Mouse (Mus musculus): ENCODE measurements around the gene Nkd1.

Nkd1 gene

DNA sequence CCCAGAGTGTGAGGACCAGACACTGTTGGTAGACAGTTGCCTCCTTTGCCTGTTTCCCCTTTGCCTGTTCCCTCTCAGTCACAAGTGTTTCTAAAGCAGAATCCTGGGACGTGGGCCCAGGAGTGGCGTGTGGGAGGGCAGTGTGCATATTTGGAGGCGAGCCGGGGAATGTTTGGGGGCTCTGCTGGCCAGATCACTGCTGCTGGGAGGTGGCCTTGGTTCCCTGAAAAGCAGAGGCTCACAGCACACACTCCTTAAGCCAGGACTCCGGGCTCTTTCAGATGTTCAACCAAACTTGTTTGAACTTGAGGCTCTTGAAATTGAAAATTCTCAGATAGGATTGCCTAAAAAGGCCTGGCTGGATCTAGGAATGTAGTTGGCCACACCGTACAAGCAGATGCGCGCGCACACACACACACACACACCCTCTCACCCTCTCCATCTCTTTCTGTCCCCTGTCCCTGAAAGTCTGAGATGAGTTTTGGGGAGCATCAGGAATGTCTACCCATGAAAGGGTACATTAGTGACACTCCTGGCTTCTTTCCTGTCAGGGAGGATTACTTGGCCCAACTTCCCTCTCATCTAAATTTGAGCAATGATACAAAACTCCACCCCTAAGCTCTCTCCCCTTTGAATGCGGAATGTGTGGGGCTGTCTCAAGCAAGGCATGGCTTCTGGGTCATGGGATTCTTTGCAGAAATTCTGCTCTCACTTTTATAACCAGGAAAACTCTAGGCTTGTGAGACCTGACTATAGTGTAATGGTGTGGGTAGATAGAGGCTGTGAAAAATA lies 55.4 kb downstream of the Nkd1 start:
- DNase-seq (ENCODE audit: low spot score): no peak

DNA sequence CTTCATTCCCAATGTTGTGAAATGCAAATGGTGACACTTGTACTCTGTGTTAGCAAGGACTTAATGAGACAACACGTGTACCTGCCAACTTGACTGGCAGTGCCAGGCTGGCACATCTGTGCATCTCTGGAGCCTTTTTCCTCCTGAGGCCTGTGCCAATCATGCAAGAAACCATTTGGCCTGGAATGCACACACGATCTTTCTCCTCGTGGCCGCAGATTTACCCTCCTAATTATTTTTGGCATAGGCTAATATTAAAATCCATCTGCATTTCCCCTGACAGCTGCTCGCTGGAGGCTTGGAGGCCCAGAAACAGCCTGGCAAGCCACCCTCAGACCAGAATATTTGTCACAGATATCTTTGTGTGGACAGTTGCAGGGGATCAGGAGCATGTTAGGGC lies 56.5 kb downstream of the Nkd1 start:
- no peak for DNase-seq (ENCODE audit: low spot score)

DNA sequence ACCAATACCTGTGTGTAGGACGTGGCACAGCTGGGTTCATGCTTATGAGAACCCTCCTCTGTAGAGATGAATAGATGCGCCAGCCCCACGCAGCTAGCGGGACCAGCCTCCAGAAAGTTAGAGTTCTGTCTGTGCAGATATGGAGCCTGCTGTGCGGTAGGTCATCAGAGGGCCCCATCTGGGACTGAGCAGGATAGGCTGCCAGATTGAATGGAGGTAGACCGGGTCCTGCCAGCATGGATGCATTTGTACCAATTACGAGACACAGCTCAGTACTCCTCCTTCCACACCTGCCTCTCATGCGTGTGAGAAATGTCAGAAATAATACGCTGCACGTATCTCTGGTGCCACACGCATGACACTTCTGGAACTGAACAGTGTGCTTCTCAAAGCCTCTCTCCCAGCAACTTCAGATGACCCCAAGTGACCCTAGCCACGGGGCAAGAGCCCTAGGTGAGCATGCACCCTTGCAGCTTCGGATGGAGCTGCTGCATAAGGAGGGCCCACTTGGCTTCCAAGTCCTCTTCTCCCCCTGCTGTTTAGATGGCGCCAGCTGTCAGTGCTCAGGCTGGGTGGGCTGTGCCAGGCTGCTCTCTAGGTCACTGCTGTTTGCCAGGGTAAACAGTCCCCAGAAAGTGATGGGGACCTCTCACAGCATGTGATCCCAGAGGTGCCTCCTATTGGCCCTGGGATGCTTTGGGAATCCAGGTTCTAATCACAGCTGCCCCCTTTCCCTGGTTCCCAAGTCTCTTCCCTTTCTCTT lies 57.4 kb downstream of the Nkd1 start:
- no peak for DNase-seq (ENCODE audit: low spot score)

DNA sequence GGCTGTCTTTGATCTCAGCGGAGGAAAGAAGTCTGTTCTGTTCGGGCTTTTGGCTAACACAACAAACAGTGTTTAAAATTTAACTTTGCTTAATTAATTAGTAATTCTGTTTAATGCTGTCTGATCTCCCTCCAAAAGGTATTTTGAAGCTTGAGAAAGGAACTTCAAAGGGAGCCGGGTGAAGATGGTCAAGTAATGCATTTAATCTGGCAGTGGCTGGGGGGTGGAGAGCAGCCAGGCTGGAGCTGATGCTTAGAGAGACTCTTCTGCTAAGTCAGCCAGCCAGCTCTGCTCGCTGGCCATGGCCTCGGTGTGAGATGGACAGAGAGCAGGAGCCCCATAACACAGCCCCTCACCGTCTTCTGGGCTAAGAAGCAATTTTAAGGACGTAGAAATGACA lies 58.1 kb downstream of the Nkd1 start:
- no peak for DNase-seq (ENCODE audit: low spot score)

DNA sequence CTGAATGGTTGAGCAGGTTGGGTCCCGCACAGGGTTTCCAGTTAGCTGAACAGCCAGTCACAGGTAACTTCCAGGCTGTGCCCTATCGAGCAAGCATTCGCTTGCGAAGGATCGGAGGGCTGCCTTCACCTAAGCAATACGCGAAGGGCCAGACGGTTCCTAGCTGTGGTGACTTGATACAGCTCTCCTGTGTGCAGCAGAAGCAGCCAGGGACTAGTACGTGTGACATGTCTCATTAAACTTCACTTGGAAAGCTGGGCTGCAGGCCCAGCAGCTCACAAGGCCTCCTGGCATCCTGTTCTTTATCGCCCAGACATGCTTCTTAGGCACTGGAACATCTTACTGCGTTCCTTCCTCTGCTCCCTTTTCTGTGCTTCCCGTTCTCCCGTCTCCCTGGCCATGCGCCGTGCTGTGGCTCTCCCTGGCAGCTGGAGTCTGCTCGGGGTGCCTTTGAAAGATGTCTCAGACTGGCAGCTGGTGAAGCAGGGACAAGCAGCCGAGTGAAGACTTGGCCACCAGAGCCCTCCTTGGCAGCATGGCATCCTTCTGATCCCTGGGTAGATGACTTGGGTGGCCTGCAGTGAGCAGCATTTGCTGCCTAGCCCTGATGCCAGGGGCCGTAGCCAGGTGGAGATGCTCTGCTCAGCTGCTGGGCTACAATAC lies 58.6 kb downstream of the Nkd1 start:
- no peak for DNase-seq (ENCODE audit: low spot score)

DNA sequence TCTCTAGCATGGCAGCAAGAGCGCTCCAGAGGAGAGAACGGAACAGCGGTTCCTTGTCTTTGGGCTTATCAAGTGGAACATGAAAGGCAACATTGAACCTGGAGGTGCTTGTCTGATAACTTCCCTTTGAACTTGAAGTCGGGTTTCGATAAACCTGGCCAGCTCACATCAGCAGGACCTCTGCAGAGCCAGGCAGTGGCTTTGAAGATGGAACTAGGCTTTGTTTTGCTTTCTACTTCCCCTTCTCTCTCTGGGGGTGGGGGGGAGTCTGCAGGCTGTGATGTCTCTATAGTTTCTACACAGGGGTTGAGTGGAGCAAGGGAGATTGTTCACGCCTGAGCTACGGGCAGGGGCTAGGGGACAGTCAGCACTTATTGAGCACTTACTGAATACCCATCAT lies 59.6 kb downstream of the Nkd1 start:
- no peak for DNase-seq (ENCODE audit: low spot score)

DNA sequence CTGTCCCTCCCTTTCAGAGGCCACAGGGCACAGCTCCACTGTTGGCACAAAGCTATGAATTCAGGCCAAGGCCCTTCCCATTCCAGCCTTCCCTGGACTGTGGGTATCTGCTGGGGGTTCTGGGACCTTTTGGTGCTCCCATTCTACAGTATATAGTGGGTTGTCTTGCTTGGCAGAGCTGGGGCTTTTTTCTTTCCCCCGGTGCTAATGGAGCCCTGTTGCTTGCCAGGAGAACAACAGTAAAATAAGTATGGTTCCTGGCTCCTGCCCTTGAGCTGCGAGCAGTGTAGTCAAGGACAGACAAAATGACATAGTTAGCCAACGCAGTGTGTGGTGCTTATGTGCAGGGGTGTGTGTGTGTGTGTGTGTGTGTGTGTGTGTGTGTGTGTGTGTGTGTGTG lies 62.7 kb downstream of the Nkd1 start:
- DNase-seq (ENCODE audit: low spot score): no peak

DNA sequence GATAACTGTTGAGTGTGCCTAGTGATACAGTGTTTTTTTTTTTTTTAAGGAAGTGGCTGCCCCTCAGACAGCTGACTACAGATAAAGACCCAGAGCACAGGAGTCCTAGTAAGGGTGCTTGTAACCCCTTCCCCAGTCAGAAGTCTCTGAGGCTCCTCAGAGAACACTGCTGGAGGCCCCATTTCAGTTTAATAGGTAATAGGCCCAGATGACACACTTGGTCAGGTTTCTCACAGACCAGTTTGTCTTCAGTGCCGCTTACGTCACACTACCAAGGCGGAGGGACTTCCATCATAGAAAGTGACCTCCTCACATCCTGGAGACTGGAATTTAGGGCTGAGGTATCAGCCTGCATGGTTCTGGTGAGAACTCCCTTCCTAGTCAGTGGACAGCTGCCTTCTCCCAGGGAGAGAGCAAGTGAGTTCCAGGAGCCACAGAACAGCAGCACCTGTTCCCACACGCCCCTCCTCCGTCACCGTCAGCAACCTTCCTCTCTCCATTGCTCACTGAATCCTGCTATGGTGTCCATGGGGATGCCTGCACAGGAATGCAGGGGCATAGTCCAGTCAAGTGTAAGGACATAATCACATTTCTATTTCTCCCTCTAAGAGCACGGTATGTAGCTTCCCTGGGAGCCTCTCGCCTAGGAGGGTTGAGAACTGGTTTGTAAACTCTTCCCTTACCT lies 67.2 kb downstream of the Nkd1 start:
- DNase-seq (ENCODE audit: low spot score): no peak

DNA sequence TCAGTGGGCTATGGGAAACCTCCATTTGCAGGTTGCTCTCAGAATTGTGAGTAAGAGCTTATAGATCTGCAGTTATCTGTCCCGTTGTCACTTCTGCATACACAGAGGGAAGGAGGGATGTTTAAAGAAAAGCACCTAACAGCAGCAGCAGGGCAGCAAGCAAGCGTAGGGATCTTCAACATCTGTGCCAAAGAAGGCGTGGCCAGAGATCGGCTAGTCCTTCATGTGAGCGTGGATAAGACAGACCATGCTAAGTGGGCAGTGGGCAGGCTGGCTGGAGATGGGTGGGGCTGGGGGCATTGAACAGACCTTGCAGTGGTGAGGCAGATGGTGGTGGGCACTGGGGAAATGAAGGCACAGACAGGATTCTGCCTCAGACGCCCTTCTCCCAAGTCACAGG lies 69.1 kb downstream of the Nkd1 start:
- DNase-seq (ENCODE audit: low spot score): no peak

DNA sequence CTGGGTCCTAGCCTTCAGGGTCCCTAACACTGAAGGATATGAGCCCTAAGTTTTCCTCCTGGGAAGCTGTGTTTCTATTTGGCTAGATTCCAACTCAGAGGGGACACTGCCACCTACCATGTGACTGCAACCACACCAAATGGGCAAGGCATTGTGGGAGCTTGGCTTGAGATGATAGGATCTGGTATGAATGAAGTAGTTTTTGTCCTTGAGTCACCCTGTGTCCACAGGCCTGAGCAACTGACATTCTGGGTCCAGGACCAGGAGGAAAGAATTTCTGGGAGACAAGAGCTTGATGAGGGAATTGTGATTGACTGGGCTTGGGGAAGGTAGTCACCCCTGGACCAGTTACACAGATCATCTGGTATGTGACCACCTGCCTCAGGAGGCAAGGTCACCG lies 72.8 kb downstream of the Nkd1 start:
- DNase-seq (ENCODE audit: low spot score): no peak

DNA sequence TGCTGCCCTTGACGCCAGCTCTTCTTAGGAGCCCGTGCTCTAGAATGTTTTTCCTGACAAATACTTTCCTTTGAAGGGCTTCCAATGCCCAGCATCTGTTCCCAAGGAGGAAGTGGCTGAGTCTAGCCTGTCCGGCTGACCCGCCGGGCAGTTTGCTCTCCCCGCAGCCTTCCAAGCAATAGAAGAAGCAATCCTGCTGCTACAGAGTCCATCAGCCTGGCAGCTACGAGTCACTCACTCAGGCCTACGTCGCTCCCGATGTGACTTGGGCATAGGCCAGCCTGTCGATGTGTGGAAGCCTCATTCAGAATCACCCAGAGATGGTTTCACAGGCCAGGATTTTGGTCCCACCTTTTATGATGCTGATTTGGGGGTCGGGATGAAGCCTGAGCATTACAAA lies 74.9 kb downstream of the Nkd1 start:
- no peak for DNase-seq (ENCODE audit: low spot score)

DNA sequence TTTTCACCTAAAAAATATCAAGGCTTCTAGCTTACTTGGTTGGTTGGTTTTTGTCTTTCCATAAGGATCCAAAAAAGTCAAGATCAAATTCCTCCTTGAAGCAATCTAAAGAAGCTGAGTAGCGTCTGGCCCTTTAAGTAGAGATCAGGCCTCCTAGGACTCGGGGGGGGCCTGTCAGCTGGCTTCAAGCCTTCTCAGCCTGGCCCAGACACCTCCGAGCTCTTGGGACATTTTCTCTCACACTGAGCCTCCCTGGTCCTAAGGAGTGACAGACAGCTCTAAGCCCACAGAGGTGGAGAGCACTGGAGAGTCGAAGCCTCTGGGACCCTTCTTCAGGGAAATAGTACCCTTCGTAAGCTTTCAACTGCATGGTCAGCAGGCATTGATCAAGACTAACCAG lies 77.4 kb downstream of the Nkd1 start:
- no peak for DNase-seq (ENCODE audit: low spot score)

DNA sequence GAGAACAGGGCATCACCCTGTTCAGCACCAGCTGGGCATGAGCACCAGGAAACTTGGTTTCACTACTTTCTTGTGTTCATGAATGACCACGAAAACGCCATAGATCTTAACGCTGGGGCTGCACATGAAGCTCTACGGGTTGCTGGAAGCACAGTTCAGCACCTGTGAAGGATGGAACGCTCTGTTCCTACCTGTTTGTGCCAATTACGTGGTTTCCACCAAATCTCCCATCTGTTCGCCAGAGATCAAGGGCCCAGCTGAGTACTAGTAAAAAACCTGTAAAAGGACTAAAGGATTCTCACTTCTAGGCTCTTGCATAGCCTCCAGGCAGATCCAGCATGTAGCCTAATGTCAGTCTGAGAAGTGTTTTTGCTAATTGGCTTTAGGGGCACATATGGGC lies 78.3 kb downstream of the Nkd1 start:
- no peak for DNase-seq (ENCODE audit: low spot score)

DNA sequence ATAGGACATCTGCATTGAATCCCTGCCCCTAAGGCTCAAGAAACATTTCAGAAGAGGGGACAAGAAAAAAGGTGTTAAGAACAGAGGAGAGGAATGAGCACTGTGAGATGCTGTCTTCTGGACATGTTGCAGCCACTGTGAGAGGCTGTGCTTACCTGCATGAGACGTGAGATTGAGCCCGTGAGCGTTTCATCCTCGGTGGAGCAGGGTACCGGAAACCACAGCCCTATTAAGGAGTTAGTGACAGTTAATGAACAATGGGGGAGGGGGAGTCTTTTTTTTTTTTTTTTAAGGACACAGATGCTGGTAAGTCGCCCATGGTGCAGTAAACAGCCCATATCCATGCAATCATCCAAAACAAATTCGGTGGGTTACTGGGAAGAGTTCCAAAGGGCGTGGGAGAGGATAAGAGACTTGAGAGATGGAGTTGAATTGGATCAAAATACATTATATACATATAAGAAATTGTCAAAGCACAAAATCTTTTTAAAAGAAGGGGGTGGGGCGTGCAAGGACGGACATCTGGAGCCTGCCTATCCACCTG lies 82.4 kb downstream of the Nkd1 start:
- DNase-seq (ENCODE audit: low spot score): peak; percentile 46

DNA sequence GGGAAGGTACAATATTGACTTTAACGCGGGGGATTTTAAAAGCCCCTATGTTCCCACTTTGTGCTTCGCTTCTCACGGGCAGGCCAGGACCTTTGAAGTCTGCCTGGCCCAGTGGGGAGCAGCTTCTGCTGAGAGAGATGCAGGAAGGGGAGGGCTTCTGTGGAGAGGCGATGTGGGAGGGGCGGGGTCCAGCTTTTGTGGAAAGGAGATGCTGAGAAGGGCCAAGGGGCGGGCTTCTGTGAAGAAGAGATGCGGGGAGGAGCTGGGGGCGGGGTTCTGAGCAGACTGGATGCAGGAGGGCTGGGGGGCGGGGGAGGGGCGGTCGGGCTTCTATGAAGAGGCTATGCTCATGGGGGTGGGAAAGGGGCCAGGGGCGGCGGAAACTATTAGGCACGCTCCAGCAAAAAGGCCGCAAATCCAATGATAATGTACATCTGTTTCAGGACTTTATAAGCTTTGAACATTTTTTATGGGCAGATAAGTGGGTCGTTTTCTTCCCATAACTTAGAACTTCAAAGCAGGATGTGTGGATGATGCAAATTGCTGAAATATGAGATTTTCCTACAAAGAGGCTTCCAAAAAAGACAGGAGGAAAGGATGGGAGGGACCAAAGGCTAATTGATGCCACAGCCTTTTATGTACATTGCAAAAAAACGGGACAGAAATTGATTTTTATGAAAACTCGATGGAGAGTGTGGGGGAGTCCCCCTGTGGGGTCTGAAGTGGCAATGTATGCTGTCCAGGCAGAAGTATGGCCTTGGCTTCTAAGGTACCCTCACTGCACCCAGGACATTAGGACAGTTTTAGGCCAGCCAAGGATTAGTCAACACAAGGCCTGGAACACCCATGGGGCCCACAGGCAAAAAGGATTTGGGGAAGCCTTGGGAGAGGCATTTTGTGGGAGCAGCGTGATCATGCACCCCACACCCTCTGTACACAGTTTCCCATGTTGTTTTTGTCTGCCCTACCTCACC lies 83.2 kb downstream of the Nkd1 start:
- DNase-seq (ENCODE audit: low spot score): peak; percentile 91

DNA sequence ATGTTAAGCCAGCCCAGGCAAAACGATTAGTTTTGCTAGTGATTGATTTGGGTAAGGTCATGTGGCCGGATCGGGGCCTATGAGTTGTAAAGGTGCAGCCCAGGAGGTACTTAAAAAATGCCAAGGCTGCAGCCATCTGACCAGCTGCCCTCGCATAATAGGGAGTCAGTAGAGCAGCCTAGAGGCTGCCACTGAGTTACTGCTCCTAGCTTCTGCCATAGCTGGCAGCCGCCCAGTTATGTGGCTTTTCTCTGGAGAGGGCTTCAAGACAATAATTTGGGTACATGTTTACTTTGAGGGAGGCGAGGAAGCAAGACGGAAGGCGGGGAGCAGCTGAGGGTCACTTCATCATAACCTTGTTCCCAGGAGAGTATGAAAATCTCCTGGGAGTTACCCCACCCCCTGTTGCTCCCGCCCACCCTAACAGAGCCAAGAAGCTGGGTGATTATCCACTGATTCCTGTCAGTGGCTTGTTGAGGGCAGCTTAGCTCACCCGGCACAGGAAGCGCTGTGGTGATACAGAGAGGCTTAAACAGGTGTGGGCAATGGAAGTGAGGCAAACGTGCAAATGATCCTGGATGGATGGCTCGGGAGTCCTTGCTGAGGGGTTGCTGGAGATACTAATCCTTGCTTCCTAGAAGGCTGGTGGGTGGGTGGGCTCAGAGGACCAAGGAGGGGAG lies 84.3 kb downstream of the Nkd1 start:
- DNase-seq (ENCODE audit: low spot score): no peak

DNA sequence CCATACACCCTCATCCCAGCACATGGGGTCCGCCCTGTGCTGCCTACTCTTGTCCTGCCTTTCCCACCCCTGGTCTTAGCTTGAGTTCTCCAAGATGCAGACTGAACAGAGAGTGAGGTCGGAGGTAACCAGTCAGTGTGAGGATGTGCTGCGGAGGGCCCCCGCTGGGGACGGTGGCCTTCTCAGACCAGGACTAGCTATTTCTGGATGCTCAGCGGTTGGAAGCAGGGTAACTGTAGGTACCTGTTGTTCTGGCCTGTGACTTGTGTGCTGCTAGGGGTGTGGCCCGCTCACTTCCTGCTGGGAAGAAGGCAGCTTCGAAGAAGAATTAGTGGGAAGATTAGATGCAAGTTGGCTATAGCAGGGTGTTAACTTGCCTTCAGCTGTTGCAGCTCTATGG lies 87.9 kb downstream of the Nkd1 start:
- no peak for DNase-seq (ENCODE audit: low spot score)

DNA sequence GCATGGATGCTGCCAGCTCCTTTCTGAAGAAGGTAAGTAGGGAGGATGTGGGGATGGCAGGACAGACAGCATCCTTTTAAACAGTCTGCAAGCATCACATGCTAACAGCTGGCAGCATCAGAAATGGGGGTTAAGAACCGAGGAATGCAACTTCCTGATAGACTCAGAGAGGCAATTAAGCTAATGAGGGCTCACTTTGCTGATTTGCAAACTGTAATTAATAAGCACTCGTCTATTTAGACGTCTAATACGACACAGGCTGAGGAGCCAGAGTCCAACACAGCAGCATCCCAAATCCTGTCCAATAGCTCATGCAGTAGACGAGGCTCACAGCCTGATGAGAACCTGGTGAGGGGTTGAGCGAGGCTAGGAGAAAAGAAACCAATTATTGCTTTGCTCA lies 89.1 kb downstream of the Nkd1 start:
- no peak for DNase-seq (ENCODE audit: low spot score)

DNA sequence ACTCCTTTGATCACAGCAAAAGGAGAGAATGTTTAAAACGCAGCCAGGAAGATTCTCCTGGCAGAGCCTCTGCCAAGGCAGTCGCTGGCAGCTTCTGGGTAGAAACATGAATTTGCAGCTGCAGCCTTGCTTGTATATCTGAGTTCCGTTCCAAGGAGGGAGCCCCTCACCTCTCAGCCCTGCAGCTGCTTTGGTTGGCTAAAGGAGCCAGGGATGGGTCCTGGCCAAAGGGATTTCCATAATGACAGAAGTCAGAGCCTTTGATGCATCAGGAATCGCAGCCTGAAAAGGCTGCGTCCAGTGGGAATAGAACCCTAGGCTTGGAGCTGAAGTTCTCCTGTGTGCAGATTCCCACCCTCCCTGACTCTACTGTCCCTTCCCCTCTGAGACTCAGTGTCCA lies 93.8 kb downstream of the Nkd1 start:
- DNase-seq (ENCODE audit: low spot score): no peak

DNA sequence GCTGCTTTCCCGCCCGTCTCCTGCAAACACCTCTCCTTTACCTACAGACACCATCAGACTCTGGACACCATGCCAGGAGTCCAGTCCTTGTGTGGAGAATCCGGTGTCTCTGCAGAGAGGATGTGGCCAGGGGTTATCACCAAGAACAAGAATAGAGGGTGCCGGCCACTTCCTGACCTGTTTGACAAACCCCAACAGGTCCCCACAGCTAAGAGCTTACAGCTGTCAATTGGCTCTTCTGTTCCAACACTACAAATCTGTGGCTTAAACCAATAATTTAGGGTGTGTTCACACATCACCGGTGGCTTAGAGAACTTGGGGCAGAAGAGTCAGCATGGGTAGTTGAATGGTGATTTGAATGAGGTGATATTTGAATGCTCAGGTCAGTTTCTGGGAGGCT lies 97.5 kb downstream of the Nkd1 start:
- no peak for DNase-seq (ENCODE audit: low spot score)

DNA sequence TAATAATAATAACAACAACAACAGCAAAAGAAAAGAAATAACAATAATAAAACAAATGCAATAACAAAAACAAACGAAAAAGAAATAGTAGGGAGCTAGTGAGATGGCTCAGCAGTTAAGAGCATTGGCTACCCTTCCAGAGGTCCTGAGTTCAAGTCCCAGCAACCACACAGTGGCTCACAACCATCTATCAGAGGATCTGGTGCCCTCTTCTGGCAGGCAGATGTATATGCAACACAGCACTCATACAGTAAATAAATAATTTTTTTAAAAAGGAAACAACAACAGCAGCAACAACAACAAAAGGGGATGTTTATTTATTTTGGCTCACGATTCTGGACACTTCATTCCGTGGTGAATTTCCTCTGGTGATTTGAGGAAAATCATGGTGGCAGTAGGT lies 98.4 kb downstream of the Nkd1 start:
- DNase-seq (ENCODE audit: low spot score): no peak
